Mouse (Mus musculus): ENCODE measurements around the gene Errfi1. TPM values are rescaled to one million over a fixed set of nuclear protein-coding genes. Genes with fewer than 3 reads are reported as not detected.

Errfi1 gene
- polyA plus RNA-seq, 1 experiment from 2014 or later, result 16.6 TPM

GRCm38 (mm10) chr4:150860526-150860925 lies 6.8 kb downstream of the Errfi1 start:
- WGBS, result 87% methylated on average over 4 of the region's 4 CpGs
- Histone ChIP-seq H3K36me3 (ENCODE audit: control insufficient read depth, insufficient read depth) (no peaks in the 10 kb centered on the region), H3K9me3 (ENCODE audit: control insufficient read depth, low read length) (no peaks in the 10 kb centered on the region), H3K9ac (replicated peaks; ENCODE audit: low read depth, low read length) (no peak overlapping the region), H3K27me3 (replicated peaks; ENCODE audit: control insufficient read depth, insufficient read depth, low read length) (no peaks in the 10 kb centered on the region), H3K4me2 (ENCODE audit: low read length) (no peak overlapping the region), H3K4me1 (replicated peaks; ENCODE audit: control insufficient read depth, insufficient read depth, low read length) (peaks cover 4% of the 10 kb centered on the region), H3K4me3 (replicated peaks; ENCODE audit: low read length) (no peak overlapping the region), H3K27ac (ENCODE audit: low read length) (no peak overlapping the region)
- ATAC-seq, result no peak

DNA sequence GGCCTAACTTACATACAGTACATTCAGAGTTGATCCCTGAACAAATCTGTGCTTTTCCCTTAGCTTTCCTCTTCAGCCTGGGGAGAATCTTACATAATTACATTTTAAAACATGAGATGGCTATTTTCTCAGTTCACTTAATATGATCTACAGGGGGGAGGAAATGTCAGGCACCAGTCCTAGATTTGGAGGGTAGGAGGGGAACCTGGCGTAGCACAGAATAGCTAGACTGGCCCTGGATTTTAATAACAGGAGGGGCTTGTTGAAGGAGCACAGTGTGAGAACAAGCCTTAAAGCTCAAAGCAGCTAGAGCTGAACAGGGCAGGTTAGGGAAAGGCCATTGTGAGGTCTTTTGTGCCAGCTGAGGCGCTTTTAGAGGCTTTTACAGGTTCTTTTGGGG lies 7.4 kb downstream of the Errfi1 start:
- no peak for ATAC-seq

DNA sequence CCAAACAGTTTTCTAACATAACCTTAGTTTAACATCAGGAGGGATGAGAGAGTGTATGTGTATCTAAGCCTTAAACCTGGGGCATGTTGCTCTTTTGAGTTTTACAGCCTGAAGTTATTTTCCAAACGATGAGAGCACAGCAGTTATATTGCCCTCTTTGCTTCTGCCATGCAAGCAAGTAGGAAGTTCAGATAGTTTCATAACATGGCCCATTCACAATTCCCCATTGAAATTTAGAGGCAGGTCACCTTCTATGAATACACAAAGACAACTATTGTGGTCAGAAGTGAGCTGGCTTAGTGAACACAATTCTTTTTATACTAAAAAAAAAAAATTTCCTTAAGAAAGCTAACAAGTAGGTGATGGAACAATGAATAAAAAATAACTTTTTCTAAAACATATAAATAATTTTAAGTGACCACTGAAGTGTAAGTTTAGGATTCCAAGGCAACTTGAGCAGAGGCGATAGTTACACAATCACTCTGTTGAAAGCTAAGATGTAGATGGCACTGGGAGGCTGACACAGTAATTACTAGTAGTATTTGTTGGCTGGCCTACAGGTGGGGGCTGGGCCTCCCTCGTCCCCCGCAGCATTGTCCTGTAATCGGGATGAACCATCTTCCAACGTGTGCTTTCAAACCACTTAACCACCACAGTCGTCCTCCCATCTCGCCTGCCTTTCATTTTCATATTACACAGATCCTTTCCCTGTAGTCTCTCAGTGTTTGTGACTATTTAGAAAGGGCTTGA lies 9.1 kb downstream of the Errfi1 start:
- WGBS, result 43% methylated on average over 8 of the region's 8 CpGs
- Histone ChIP-seq H3K9me3 (ENCODE audit: control insufficient read depth, low read length) (no peaks in the 10 kb centered on the region), H3K4me2 (ENCODE audit: low read length) (no peak overlapping the region), H3K27me3 (replicated peaks; ENCODE audit: control insufficient read depth, insufficient read depth, low read length) (no peaks in the 10 kb centered on the region), H3K27ac (ENCODE audit: low read length) (no peak overlapping the region), H3K9ac (replicated peaks; ENCODE audit: low read depth, low read length) (no peak overlapping the region), H3K4me3 (replicated peaks; ENCODE audit: low read length) (no peak overlapping the region), H3K36me3 (ENCODE audit: control insufficient read depth, insufficient read depth) (peaks cover 6% of the 10 kb centered on the region), H3K4me1 (replicated peaks; ENCODE audit: control insufficient read depth, insufficient read depth, low read length) (no peaks in the 10 kb centered on the region; the same call in 1 of the 2 replicates)
- no peak for ATAC-seq

More for the DNA sequence above, 7.4 kb downstream of the Errfi1 start:
- Histone ChIP-seq H3K36me3 (ENCODE audit: control insufficient read depth, insufficient read depth) (no peaks in the 10 kb centered on the region), H3K9me3 (ENCODE audit: control insufficient read depth, low read length) (no peaks in the 10 kb centered on the region), H3K9ac (replicated peaks; ENCODE audit: low read depth, low read length) (no peak overlapping the region), H3K4me1 (replicated peaks; ENCODE audit: control insufficient read depth, insufficient read depth, low read length) (peaks cover 4% of the 10 kb centered on the region), H3K27ac (ENCODE audit: low read length) (no peak overlapping the region), H3K4me3 (replicated peaks; ENCODE audit: low read length) (no peak overlapping the region), H3K27me3 (replicated peaks; ENCODE audit: control insufficient read depth, insufficient read depth, low read length) (no peaks in the 10 kb centered on the region), H3K4me2 (ENCODE audit: low read length) (no peak overlapping the region)
- WGBS, result 46% methylated on average over 2 of the region's 2 CpGs

GRCm38 (mm10) chr4:150865371-150865770 lies 11.7 kb downstream of the Errfi1 start:
- Histone ChIP-seq H3K36me3 (ENCODE audit: control insufficient read depth, insufficient read depth) (peaks cover 6% of the 10 kb centered on the region), H3K4me2 (ENCODE audit: low read length) (no peak overlapping the region), H3K9ac (replicated peaks; ENCODE audit: low read depth, low read length) (no peak overlapping the region), H3K4me1 (replicated peaks; ENCODE audit: control insufficient read depth, insufficient read depth, low read length) (no peaks in the 10 kb centered on the region; the same call in 1 of the 2 replicates), H3K27me3 (replicated peaks; ENCODE audit: control insufficient read depth, insufficient read depth, low read length) (no peaks in the 10 kb centered on the region), H3K9me3 (ENCODE audit: control insufficient read depth, low read length) (no peaks in the 10 kb centered on the region), H3K4me3 (replicated peaks; ENCODE audit: low read length) (no peak overlapping the region), H3K27ac (ENCODE audit: low read length) (no peak overlapping the region)
- ATAC-seq, result no peak

DNA sequence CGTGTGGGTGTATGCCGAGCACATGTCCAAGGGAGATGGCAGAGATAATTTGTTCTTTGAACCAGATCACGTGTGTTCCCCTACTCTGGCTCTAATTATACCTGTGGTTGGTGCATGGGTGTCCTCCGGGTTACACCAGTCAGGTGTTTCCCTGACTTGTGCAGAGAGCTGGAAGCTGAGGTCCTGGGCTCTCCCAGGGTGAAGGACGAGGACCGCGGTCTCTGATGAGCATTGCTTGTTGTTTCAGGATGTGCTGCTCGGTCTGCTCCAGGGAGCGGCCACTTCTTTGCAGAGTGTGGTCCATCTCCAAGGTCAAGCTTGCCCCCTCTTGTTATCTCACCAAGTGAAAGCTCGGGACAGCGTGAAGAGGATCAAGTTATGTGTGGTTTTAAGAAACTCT lies 12.3 kb downstream of the Errfi1 start:
- Histone ChIP-seq H3K27me3 (replicated peaks; ENCODE audit: control insufficient read depth, insufficient read depth, low read length) (no peaks in the 10 kb centered on the region), H3K9me3 (ENCODE audit: control insufficient read depth, low read length) (no peaks in the 10 kb centered on the region), H3K4me1 (replicated peaks; ENCODE audit: control insufficient read depth, insufficient read depth, low read length) (no peaks in the 10 kb centered on the region; the same call in 1 of the 2 replicates), H3K4me3 (replicated peaks; ENCODE audit: low read length) (no peak overlapping the region), H3K27ac (ENCODE audit: low read length) (no peak overlapping the region), H3K36me3 (ENCODE audit: control insufficient read depth, insufficient read depth) (peaks cover 6% of the 10 kb centered on the region), H3K9ac (replicated peaks; ENCODE audit: low read depth, low read length) (no peak overlapping the region), H3K4me2 (ENCODE audit: low read length) (no peak overlapping the region)
- ATAC-seq, result no peak
- 95% methylated on average over 11 of the region's 11 CpGs for WGBS

- Histone ChIP-seq H3K27ac (ENCODE audit: low read length) (no peak overlapping the region), H3K9me3 (ENCODE audit: control insufficient read depth, low read length) (no peaks in the 10 kb centered on the region), H3K4me3 (replicated peaks; ENCODE audit: low read length) (no peak overlapping the region), H3K36me3 (ENCODE audit: control insufficient read depth, insufficient read depth) (peaks cover 6% of the 10 kb centered on the region), H3K4me1 (replicated peaks; ENCODE audit: control insufficient read depth, insufficient read depth, low read length) (peaks cover under 1% of the 10 kb centered on the region), H3K9ac (replicated peaks; ENCODE audit: low read depth, low read length) (no peak overlapping the region), H3K27me3 (replicated peaks; ENCODE audit: control insufficient read depth, insufficient read depth, low read length) (no peaks in the 10 kb centered on the region), H3K4me2 (ENCODE audit: low read length) (no peak overlapping the region)
- no peak for ATAC-seq
- 95% methylated on average over 12 of the region's 12 CpGs for WGBS
These were observed 12.8 kb downstream of the Errfi1 start for GRCm38 (mm10) chr4:150866494-150866893.

GRCm38 (mm10) chr4:150868161-150868560 lies 14.4 kb downstream of the Errfi1 start:
- Histone ChIP-seq H3K27me3 (replicated peaks; ENCODE audit: control insufficient read depth, insufficient read depth, low read length) (no peaks in the 10 kb centered on the region), H3K4me1 (replicated peaks; ENCODE audit: control insufficient read depth, insufficient read depth, low read length) (peaks cover 10% of the 10 kb centered on the region), H3K27ac (ENCODE audit: low read length) (no peak overlapping the region), H3K4me3 (replicated peaks; ENCODE audit: low read length) (no peak overlapping the region), H3K9me3 (ENCODE audit: control insufficient read depth, low read length) (no peaks in the 10 kb centered on the region), H3K4me2 (ENCODE audit: low read length) (no peak overlapping the region), H3K36me3 (ENCODE audit: control insufficient read depth, insufficient read depth) (peaks cover 6% of the 10 kb centered on the region), H3K9ac (replicated peaks; ENCODE audit: low read depth, low read length) (no peak overlapping the region)
- 87% methylated on average over 6 of the region's 6 CpGs for WGBS
- ATAC-seq, result no peak

- Histone ChIP-seq H3K4me3 (replicated peaks; ENCODE audit: low read length) (no peak overlapping the region), H3K9me3 (ENCODE audit: control insufficient read depth, low read length) (no peaks in the 10 kb centered on the region), H3K27ac (ENCODE audit: low read length) (no peak overlapping the region), H3K9ac (replicated peaks; ENCODE audit: low read depth, low read length) (no peak overlapping the region), H3K4me1 (replicated peaks; ENCODE audit: control insufficient read depth, insufficient read depth, low read length) (peaks cover 10% of the 10 kb centered on the region), H3K4me2 (ENCODE audit: low read length) (no peak overlapping the region), H3K27me3 (replicated peaks; ENCODE audit: control insufficient read depth, insufficient read depth, low read length) (no peaks in the 10 kb centered on the region), H3K36me3 (ENCODE audit: control insufficient read depth, insufficient read depth) (peaks cover 6% of the 10 kb centered on the region)
- ATAC-seq, result no peak
- 85% methylated on average over 2 of the region's 2 CpGs for WGBS
These were observed 15.1 kb downstream of the Errfi1 start for GRCm38 (mm10) chr4:150868859-150869258.

- Histone ChIP-seq H3K9me3 (ENCODE audit: control insufficient read depth, low read length) (no peaks in the 10 kb centered on the region), H3K4me1 (replicated peaks; ENCODE audit: control insufficient read depth, insufficient read depth, low read length) (peaks cover 10% of the 10 kb centered on the region), H3K27me3 (replicated peaks; ENCODE audit: control insufficient read depth, insufficient read depth, low read length) (no peaks in the 10 kb centered on the region), H3K27ac (ENCODE audit: low read length) (no peak overlapping the region), H3K9ac (replicated peaks; ENCODE audit: low read depth, low read length) (no peak overlapping the region), H3K4me2 (ENCODE audit: low read length) (no peak overlapping the region), H3K36me3 (ENCODE audit: control insufficient read depth, insufficient read depth) (peaks cover 6% of the 10 kb centered on the region), H3K4me3 (replicated peaks; ENCODE audit: low read length) (no peak overlapping the region)
- 82% methylated on average over 17 of the region's 17 CpGs for WGBS
- no peak for ATAC-seq
These were observed 15.8 kb downstream of the Errfi1 start for GRCm38 (mm10) chr4:150869276-150870197.

Measured in forebrain, embryonic 16.5 days (tissue).